Comparison of ENCODE assay signal across 7 mouse cellular contexts in the genomic region with DNA sequence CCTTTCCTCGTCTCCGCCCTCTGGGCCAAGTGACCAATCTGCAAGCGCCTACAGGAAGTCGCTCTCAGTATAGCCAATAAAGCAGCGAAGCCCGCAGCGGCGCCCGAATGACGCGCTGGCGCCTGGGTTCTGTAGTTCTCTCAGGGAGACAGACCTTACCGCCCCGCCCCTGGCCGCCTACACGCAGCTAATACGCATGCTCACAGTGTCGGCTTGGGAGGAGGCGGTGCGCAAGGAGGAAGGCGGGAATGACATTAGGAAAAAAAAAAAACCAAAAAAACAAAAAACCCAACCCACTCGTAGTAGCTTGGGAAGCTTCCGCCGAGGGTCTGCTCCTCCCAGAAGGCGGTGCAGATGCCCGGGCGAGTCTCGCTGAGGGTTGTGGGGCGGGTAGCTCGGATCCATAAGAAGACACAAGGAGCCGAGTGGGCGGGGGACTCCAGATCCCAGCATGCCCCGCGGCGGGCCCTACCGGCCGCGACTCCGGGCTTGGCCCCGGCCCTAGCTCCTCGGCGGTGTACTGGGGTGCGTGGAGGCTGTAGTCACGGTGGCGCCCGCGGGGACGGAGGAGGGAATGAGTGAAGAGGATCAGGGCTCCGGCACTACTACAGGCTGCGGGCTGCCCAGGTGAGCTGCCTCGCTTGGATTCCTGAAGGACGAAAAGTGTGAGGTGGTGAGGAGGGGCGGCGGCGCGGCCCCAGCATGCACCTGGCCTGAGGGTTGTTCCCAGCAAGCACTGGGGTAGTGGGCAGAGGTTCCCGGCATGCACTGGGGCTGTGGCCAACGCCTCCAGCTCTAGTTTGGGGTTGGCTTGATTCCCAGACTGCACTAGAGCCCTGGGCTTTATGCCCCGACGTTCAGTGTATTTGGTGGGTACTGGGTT. TPM values are rescaled to one million over a fixed set of nuclear protein-coding genes. Genes with fewer than 3 reads are reported as not detected.
A peak's percentile ranks its signal among the peaks of the same experiment; 100 is the strongest.
DNase-seq lines count a peak whose midpoint lies in the region; ATAC-seq lines count a peak whose summit lies in the region.

A gene (plus strand): TSS at position 217 of the 883 bp plus-strand sequence.

- intact Hi-C loops in left cerebral cortex, postnatal 36 days (cut with DNase I): loop anchor here (1.0 to 2.0 kb wide), 2 partner anchors 48 to 69 kb away; a partner anchor contains a TSS

- peak; percentile 100 for DNase-seq in adrenal gland, adult 8-10 months
- peak; percentile 98 for DNase-seq in embryo, embryonic 9.5 days (ENCODE audit: extremely low spot score)
- DNase-seq in gastrocnemius, postnatal 4 days (ENCODE audit: low spot score in 2 of 2): peak; percentile 97 to 99
- peak; percentile 100 for DNase-seq in left cerebral cortex, postnatal 36 days (ENCODE audit: low spot score in 2 of 2)
- DNase-seq in midbrain, embryonic 11.5 days (ENCODE audit: low spot score, missing footprints): peak; percentile 100
- DNase-seq in skeletal muscle tissue, adult 2 months (ENCODE audit: low read depth, low spot score): peak; percentile 99

- peak within 1 kb of the TSS; percentile 92 for H3K4me2 ChIP-seq in intestine, embryonic 16.5 days (ENCODE audit: low read depth, low read length)
- H3K4me2 ChIP-seq in midbrain, embryonic 11.5 days: peak within 1 kb of the TSS; percentile 92

- peak within 1 kb of the TSS; percentile 100 for H3K27ac ChIP-seq in intestine, embryonic 16.5 days (ENCODE audit: low read length)
- H3K27ac ChIP-seq in midbrain, embryonic 11.5 days (ENCODE audit: low read depth, low read length): peak within 1 kb of the TSS; percentile 97

- WGBS in intestine, embryonic 16.5 days: under 1% methylated on average over 60 of the region's 60 CpGs
- 0% methylated on average over 60 of the region's 60 CpGs for WGBS in midbrain, embryonic 11.5 days

- peaks cover 19% of the 10 kb centered on the region for H3K4me1 ChIP-seq in intestine, embryonic 16.5 days (ENCODE audit: control insufficient read depth, insufficient read depth, low read length)
- H3K4me1 ChIP-seq in midbrain, embryonic 11.5 days (ENCODE audit: control insufficient read depth, insufficient read depth, low read length): peaks cover 15% of the 10 kb centered on the region

- H3K4me3 ChIP-seq in intestine, embryonic 16.5 days (ENCODE audit: low read length): peak within 1 kb of the TSS; percentile 71
- peak within 1 kb of the TSS; percentile 65 for H3K4me3 ChIP-seq in midbrain, embryonic 11.5 days (ENCODE audit: low read depth, low read length)

- peak within 1 kb of the TSS; percentile 94 for H3K9ac ChIP-seq in intestine, embryonic 16.5 days (ENCODE audit: low read depth, low read length)
- peak within 1 kb of the TSS; percentile 89 for H3K9ac ChIP-seq in midbrain, embryonic 11.5 days (ENCODE audit: low read length)

- no peaks in the 10 kb centered on the region for H3K27me3 ChIP-seq in intestine, embryonic 16.5 days (replicated peaks; ENCODE audit: control insufficient read depth, insufficient read depth, low read length)
- no peaks in the 10 kb centered on the region for H3K27me3 ChIP-seq in midbrain, embryonic 11.5 days (ENCODE audit: control insufficient read depth, insufficient read depth, low read length)

- no peaks in the 10 kb centered on the region for H3K9me3 ChIP-seq in intestine, embryonic 16.5 days (ENCODE audit: control insufficient read depth, low read length)
- H3K9me3 ChIP-seq in midbrain, embryonic 11.5 days (ENCODE audit: control insufficient read depth, low read length): no peaks in the 10 kb centered on the region

- ATAC-seq in intestine, embryonic 16.5 days: peak; percentile 94
- peak; percentile 91 for ATAC-seq in midbrain, embryonic 11.5 days (ENCODE audit: low FRiP score)

- H3K36me3 ChIP-seq in intestine, embryonic 16.5 days (ENCODE audit: control insufficient read depth, insufficient read depth, low read length): no peaks in the 10 kb centered on the region
- H3K36me3 ChIP-seq in midbrain, embryonic 11.5 days (ENCODE audit: control insufficient read depth, insufficient read depth, low read length): no peaks in the 10 kb centered on the region

RNA-seq across cellular contexts. Expression of the gene that starts here (rescaled TPM):
- total RNA-seq in adrenal gland, adult 8-10 months (2022): 10 to 100 TPM; 31.9 to 50.7 (median 41.9) TPM
- 10 to 100 TPM; 54.7 to 56.9 TPM for total RNA-seq in gastrocnemius, postnatal 4 days (2021)
- 91.3 and 105 TPM in 2 replicates for polyA plus RNA-seq in intestine, embryonic 16.5 days (2015; fragmentation: Nextera tagmentation; extraction: Ambion mirVana)
- 10 to 100 TPM; 30.7 to 36.3 TPM for total RNA-seq in left cerebral cortex, postnatal 36 days (2021)
- 91.2 and 96.6 TPM in 2 replicates for polyA plus RNA-seq in midbrain, embryonic 11.5 days (2014; fragmentation: Nextera tagmentation; extraction: Ambion mirVana)

Comparison
In these comparisons a context has a peak if more than half of its experiments do, and no peak if none do; other contexts are left out.
1. Peak in every context shown above with its lines: DNase-seq, ATAC-seq, H3K4me3 ChIP-seq and H3K27ac ChIP-seq.